Mouse (Mus musculus) heart, adult 2 months (tissue): ENCODE measurements around the gene Cntn5.

Experiments used
- EP300 ChIP-seq: fragments of 200-500 bp; IDR thresholded peaks from 2 replicates; pipeline ENCODE4 v1.6.1; 2011; ENCODE audit warnings: low read depth, low read length, control low read depth; ENCODE audit not compliant: insufficient read depth
- POLR2A ChIP-seq: fragments of 200-500 bp; IDR thresholded peaks from 2 replicates; pipeline ENCODE4 v1.6.1; 2011; ENCODE audit warnings: mild to moderate bottlenecking, low read depth, low read length, control low read depth; ENCODE audit not compliant: insufficient read depth

- no peak for TF ChIP-seq POLR2A
- TF ChIP-seq EP300: no peak
These were observed 329.0 kb downstream of the Cntn5 start for GRCm38 (mm10) chr9:10575346-10576241.
